Mouse (Mus musculus): ENCODE measurements around the gene Dlg4.

The Dlg4 gene

GRCm38 (mm10) chr11:70020731-70021263 lies 4.1 kb downstream of the Dlg4 start:
- CTCF ChIA-PET, result interaction anchor here (0.6 to 1.5 kb wide), 22 partner anchors 10 to 411 kb away, joined by 3 to 22 read pairs (median 4); partner anchors contain the start of genes Slc16a11 (in 2 of the 4), Cldn7 (in 1 of the 4), Dvl2 (in 1 of the 4) and Tmem102 (in 1 of the 4)
- POLR2A ChIA-PET, result interaction anchor here (0.5 to 14.9 kb wide), 50 partner anchors 8 to 911 kb away, joined by 3 to 151 read pairs (median 4); partner anchors contain the start of genes Ctdnep1 (in 3 of the 4), Dvl2 (in 3 of the 4), Eif5a (in 3 of the 4) and Slc2a4 (in 2 of the 4)

- CTCF ChIA-PET, result interaction anchor here (0.6 to 1.5 kb wide), 27 partner anchors 11 to 410 kb away, joined by 3 to 22 read pairs (median 4); partner anchors contain the start of genes Slc16a11 (in 2 of the 4), Cldn7 (in 1 of the 4), Dvl2 (in 1 of the 4) and Eif5a (in 1 of the 4)
- POLR2A ChIA-PET, result interaction anchor here (0.5 to 14.9 kb wide), 56 partner anchors 8 to 911 kb away, joined by 3 to 151 read pairs (median 4); partner anchors contain the start of genes Ctdnep1 (in 3 of the 4), Dvl2 (in 3 of the 4), Eif5a (in 3 of the 4) and Slc2a4 (in 2 of the 4)
These were observed 4.8 kb downstream of the Dlg4 start for GRCm38 (mm10) chr11:70021264-70022132.

- CTCF ChIA-PET, result no interaction called here
- POLR2A ChIA-PET, result interaction anchor here in 1 of 4 experiments (0.6 kb wide), 1 partner anchor 318 kb away, joined by 4 read pairs; no protein-coding TSS in a partner anchor
These were observed 6.9 kb downstream of the Dlg4 start for GRCm38 (mm10) chr11:70023481-70024150.

GRCm38 (mm10) chr11:70024151-70024514 lies 7.4 kb downstream of the Dlg4 start:
- ChIA-PET CTCF (no interaction called here), POLR2A (interaction anchor here in 1 of 4 experiments (0.6 kb wide), 1 partner anchor 318 kb away, joined by 4 read pairs; no protein-coding TSS in a partner anchor)

GRCm38 (mm10) chr11:70026689-70027088 lies 9.9 kb downstream of the Dlg4 start:
- CTCF ChIA-PET, result interaction anchor here in 3 of 4 experiments (0.6 to 1.7 kb wide), 7 partner anchors 17 to 398 kb away, joined by 3 to 6 read pairs (median 4); partner anchors contain the start of gene Dvl2 (in 1 of the 3)
- POLR2A ChIA-PET, result interaction anchor here in 3 of 4 experiments (0.5 to 1.8 kb wide), 17 partner anchors 11 to 704 kb away, joined by 3 to 9 read pairs (median 4); partner anchors contain the start of genes Acadvl (in 2 of the 3), Dvl2 (in 2 of the 3), 0610010K14Rik (in 1 of the 3) and Asgr1 (in 1 of the 3)

- CTCF ChIA-PET, result interaction anchor here in 3 of 4 experiments (0.6 to 1.7 kb wide), 7 partner anchors 27 to 399 kb away, joined by 3 to 6 read pairs (median 3); partner anchors contain the start of gene Dvl2 (in 1 of the 3)
- POLR2A ChIA-PET, result interaction anchor here (0.5 to 1.6 kb wide), 15 partner anchors 13 to 328 kb away, joined by 3 to 9 read pairs (median 5); partner anchors contain the start of genes Dvl2 (in 2 of the 4), Asgr1 (in 1 of the 4) and Eif5a (in 1 of the 4)
These were observed 10.7 kb downstream of the Dlg4 start for GRCm38 (mm10) chr11:70027397-70027796.

GRCm38 (mm10) chr11:70028401-70029129 lies 11.8 kb downstream of the Dlg4 start:
- ChIA-PET CTCF (interaction anchor here in 1 of 4 experiments (0.6 kb wide), 1 partner anchor 396 kb away, joined by 3 read pairs; the partner anchor contains the start of gene Fxr2), POLR2A (interaction anchor here in 2 of 4 experiments (0.8 to 1.8 kb wide), 6 partner anchors 12 to 31 kb away, joined by 3 to 8 read pairs (median 3); no protein-coding TSS in a partner anchor)

GRCm38 (mm10) chr11:70029130-70029801 lies 12.5 kb downstream of the Dlg4 start:
- ChIA-PET POLR2A (interaction anchor here in 2 of 4 experiments (0.8 to 1.8 kb wide), 7 partner anchors 11 to 191 kb away, joined by 3 to 8 read pairs (median 3); partner anchors contain the start of gene Slc16a13 (in 1 of the 2)), CTCF (interaction anchor here in 2 of 4 experiments (0.5 to 0.6 kb wide), 3 partner anchors 27 to 396 kb away, joined by 3 to 6 read pairs (median 3); partner anchors contain the start of gene Fxr2 (in 1 of the 2))

GRCm38 (mm10) chr11:70029829-70030550 lies 13.2 kb downstream of the Dlg4 start:
- CTCF ChIA-PET, result interaction anchor here in 1 of 4 experiments (0.6 kb wide), 1 partner anchor 171 kb away, joined by 3 read pairs; no protein-coding TSS in a partner anchor
- POLR2A ChIA-PET, result interaction anchor here in 3 of 4 experiments (0.7 to 1.8 kb wide), 7 partner anchors 14 to 845 kb away, joined by 3 to 8 read pairs (median 3); partner anchors contain the start of gene Slc16a13 (in 1 of the 3)

GRCm38 (mm10) chr11:70030651-70031320 lies 14.0 kb downstream of the Dlg4 start:
- ChIA-PET CTCF (interaction anchor here in 1 of 4 experiments (0.6 kb wide), 1 partner anchor 24 kb away, joined by 5 read pairs; no protein-coding TSS in a partner anchor), POLR2A (interaction anchor here in 2 of 4 experiments (0.7 to 1.1 kb wide), 4 partner anchors 10 to 846 kb away, joined by 3 to 4 read pairs (median 3); partner anchors contain the start of gene Slc16a13 (in 1 of the 2))

GRCm38 (mm10) chr11:70031321-70031670 lies 14.6 kb downstream of the Dlg4 start:
- POLR2A ChIA-PET, result interaction anchor here in 1 of 4 experiments (1.0 kb wide), 1 partner anchor 10 kb away, joined by 3 read pairs; no protein-coding TSS in a partner anchor
- CTCF ChIA-PET, result interaction anchor here in 1 of 4 experiments (0.6 kb wide), 1 partner anchor 24 kb away, joined by 5 read pairs; no protein-coding TSS in a partner anchor

GRCm38 (mm10) chr11:70038174-70038573 lies 21.4 kb downstream of the Dlg4 start:
- POLR2A ChIA-PET, result interaction anchor here in 2 of 4 experiments (0.6 to 1.4 kb wide), 5 partner anchors 24 to 199 kb away, joined by 3 to 8 read pairs (median 4); partner anchors contain the start of gene 0610010K14Rik (in 1 of the 2)

GRCm38 (mm10) chr11:70039631-70040030 lies 22.9 kb downstream of the Dlg4 start:
- CTCF ChIA-PET, result interaction anchor here (0.6 to 1.5 kb wide), 5 partner anchors 10 to 714 kb away, joined by 3 to 8 read pairs (median 4); partner anchors contain the start of gene Kcnab3 (in 1 of the 4)
- POLR2A ChIA-PET, result interaction anchor here in 1 of 4 experiments (0.6 to 1.9 kb wide), 4 partner anchors 11 to 95 kb away, joined by 3 to 10 read pairs (median 3); partner anchors contain the start of gene Acadvl

More at GRCm38 (mm10) chr11:70038174-70038573, 21.4 kb downstream of the Dlg4 start:
- CTCF ChIA-PET, result interaction anchor here in 1 of 4 experiments (0.5 kb wide), 1 partner anchor 259 kb away, joined by 3 read pairs; no protein-coding TSS in a partner anchor

- POLR2A ChIA-PET, result interaction anchor here in 1 of 4 experiments (0.6 to 1.9 kb wide), 4 partner anchors 12 to 94 kb away, joined by 3 to 10 read pairs (median 3); partner anchors contain the start of gene Acadvl
- CTCF ChIA-PET, result interaction anchor here in 2 of 4 experiments (0.6 to 1.5 kb wide), 3 partner anchors 9 to 714 kb away, joined by 4 to 8 read pairs (median 5); partner anchors contain the start of gene Kcnab3 (in 1 of the 2)
These were observed 23.4 kb downstream of the Dlg4 start for GRCm38 (mm10) chr11:70040184-70040583.

Data from embryonic stem cell, embryonic (primary cell).